Mouse (Mus musculus) gastrocnemius, adult 2 months (tissue): ENCODE results near the gene 1700019D03Rik. TPM values are rescaled to one million over a fixed set of nuclear protein-coding genes. Genes with fewer than 3 reads are reported as not detected.

Experiments
- DNase-seq: peaks from one replicate; pipeline ENCODE4 v3.0.0; 2022
- H3K27ac ChIP-seq: fragments of 200-600 bp; 2 replicates; pipeline ENCODE4 v1.8.1; 2022; ENCODE audit warnings: mild to moderate bottlenecking
- H3K4me3 ChIP-seq: fragments of 200-600 bp; 2 replicates; pipeline ENCODE4 v1.8.1; 2022; ENCODE audit warnings: mild to moderate bottlenecking, moderate library complexity
- CTCF ChIP-seq: fragments of 200-600 bp; IDR thresholded peaks from 2 replicates; pipeline ENCODE4 v1.8.1; 2022; ENCODE audit warnings: antibody characterized with exemption, mild to moderate bottlenecking, moderate library complexity
- intact Hi-C: fragments of 180-260 bp; cut with DNase I; formaldehyde crosslinking; loops from one replicate; pipeline ENCODE4 v1.15.1; 2025
- total RNA-seq, 2 experiments: library from RNA; stranded (reverse); gene quantifications; 2 replicates each; pipeline ENCODE4 v1.2.3; 2021

The 1700019D03Rik gene
- total RNA-seq, 2 experiments from 2014 or later: 1.0 to 1.1 TPM

DNA sequence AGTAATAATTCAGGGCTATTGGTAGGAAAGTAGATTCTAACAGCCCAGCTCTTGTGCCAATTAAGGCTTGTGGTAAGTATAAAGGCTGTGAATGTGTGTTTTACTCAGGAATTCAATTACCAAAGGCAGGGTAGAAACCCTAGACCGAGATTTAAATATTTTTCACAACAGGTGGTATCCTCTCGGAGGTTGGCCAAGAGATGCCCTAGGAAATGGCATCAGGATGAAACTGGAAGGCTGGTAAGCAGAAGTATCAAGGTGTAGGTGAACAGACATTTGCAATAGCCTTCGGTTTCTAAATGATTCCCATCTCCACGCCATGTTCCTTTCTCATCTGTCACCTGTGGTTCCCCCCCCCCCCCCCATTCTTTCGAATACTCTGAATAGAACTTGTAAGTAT lies 4.4 kb downstream of the 1700019D03Rik start:
- intact Hi-C loops: no loop called here
- no peak overlapping the region for H3K4me3 ChIP-seq
- no peak for DNase-seq
- no peak for TF ChIP-seq CTCF
- no peak overlapping the region for H3K27ac ChIP-seq

DNA sequence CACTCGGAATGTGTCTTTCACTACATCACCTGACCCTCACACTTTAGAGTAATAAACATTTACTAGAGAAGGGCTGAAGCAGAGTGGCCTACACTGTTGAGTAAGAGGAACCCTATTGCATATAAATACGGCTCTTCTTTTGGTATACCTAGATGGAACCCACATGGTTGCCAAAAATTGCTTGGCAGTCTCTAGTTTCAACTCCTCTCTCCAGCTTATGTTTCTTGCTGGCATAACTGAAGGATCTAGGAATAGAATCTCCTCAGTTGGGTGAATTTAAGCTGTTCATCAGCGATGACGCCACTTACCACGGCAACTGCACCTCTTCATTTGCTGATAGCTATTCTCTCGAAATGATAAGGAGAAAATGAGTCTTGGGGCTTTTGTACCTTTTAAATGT lies 5.3 kb downstream of the 1700019D03Rik start:
- DNase-seq: peak; percentile 25
- TF ChIP-seq CTCF: no peak
- Histone ChIP-seq H3K4me3 (no peak overlapping the region), H3K27ac (peak overlapping the region; percentile 59)
- intact Hi-C loops: no loop called here

GRCm38 (mm10) chr1:52986692-52987091 lies 33.3 kb downstream of the 1700019D03Rik start:
- intact Hi-C loops: no loop called here
- DNase-seq: no peak
- no peak for TF ChIP-seq CTCF

GRCm38 (mm10) chr1:52973198-52973597 lies 46.8 kb downstream of the 1700019D03Rik start:
- Histone ChIP-seq H3K27ac (peak overlapping the region; percentile 16; the same call in 1 of the 2 replicates), H3K4me3 (no peak overlapping the region)
- no peak for DNase-seq
- no peak for TF ChIP-seq CTCF
- intact Hi-C loops: no loop called here

More at GRCm38 (mm10) chr1:52986692-52987091, 33.3 kb downstream of the 1700019D03Rik start:
- H3K27ac ChIP-seq: no peak overlapping the region
- no peak overlapping the region for H3K4me3 ChIP-seq

GRCm38 (mm10) chr1:52971881-52972503 lies 48.0 kb downstream of the 1700019D03Rik start:
- Histone ChIP-seq H3K27ac (peak overlapping the region; percentile 20; the same call in 1 of the 2 replicates), H3K4me3 (no peak overlapping the region)
- intact Hi-C loops: no loop called here
- no peak for TF ChIP-seq CTCF
- no peak for DNase-seq

GRCm38 (mm10) chr1:52964581-52964980 lies 55.4 kb downstream of the 1700019D03Rik start:
- no peak for TF ChIP-seq CTCF
- Histone ChIP-seq H3K27ac (no peak overlapping the region), H3K4me3 (no peak overlapping the region)
- no peak for DNase-seq
- intact Hi-C loops: no loop called here

GRCm38 (mm10) chr1:52963097-52963496 lies 56.9 kb downstream of the 1700019D03Rik start:
- no peak for DNase-seq
- intact Hi-C loops: no loop called here
- no peak for TF ChIP-seq CTCF
- Histone ChIP-seq H3K27ac (peak overlapping the region; percentile 46; the same call in 1 of the 2 replicates), H3K4me3 (no peak overlapping the region)

DNA sequence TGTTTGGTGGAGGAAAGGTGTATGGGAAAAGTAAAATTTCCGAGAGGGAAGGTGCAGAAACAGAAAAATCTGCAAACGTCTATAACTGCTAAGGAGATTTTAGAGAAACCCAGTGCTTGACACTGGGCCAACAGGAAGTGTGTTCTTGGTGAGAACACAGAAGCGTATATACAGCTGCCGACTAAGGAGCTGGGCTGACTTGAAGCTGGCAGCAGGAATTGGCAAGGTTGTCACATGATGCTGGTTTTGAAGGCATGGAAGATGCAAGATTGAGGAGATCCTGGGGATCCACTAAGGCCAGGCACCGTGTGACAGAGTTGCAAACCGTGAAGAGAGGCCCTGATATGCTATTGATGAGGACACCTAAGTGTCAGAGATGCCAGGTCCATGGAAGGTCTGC lies 59.8 kb downstream of the 1700019D03Rik start:
- no peak for DNase-seq
- no peak overlapping the region for H3K27ac ChIP-seq
- intact Hi-C loops: no loop called here
- no peak for TF ChIP-seq CTCF
- H3K4me3 ChIP-seq: no peak overlapping the region

DNA sequence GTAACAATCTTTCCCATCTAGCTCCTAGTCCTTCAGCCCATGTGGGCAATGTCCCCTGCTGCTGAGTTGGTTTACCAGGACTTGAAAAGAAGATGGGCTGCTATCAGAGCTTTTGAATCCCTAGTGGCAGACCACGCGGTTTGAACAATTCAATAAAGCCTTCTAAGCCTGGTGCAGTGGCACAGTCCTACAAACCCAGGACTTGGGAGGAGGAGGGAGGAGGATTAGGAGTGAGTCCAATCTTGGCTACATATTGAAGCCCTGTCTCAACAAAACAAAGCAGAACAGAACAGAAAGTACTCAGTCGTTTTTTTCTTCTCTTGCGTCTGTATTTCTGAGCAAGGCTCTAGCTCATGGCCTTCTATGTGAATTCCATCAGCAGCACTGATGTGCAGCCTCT lies 63.2 kb downstream of the 1700019D03Rik start:
- Histone ChIP-seq H3K4me3 (no peak overlapping the region), H3K27ac (peak overlapping the region; percentile 24)
- DNase-seq: no peak
- no peak for TF ChIP-seq CTCF
- intact Hi-C loops: loop anchor here (10.0 kb wide), 1 partner anchor 78 kb away; no protein-coding TSS in a partner anchor

- no peak overlapping the region for H3K27ac ChIP-seq
- TF ChIP-seq CTCF: peak; percentile 62
- DNase-seq: peak; percentile 55
- intact Hi-C loops: loop anchor here (10.0 kb wide), 1 partner anchor 80 kb away; no protein-coding TSS in a partner anchor
- no peak overlapping the region for H3K4me3 ChIP-seq
Observed at GRCm38 (mm10) chr1:52955102-52955501, 64.9 kb downstream of the 1700019D03Rik start.

DNA sequence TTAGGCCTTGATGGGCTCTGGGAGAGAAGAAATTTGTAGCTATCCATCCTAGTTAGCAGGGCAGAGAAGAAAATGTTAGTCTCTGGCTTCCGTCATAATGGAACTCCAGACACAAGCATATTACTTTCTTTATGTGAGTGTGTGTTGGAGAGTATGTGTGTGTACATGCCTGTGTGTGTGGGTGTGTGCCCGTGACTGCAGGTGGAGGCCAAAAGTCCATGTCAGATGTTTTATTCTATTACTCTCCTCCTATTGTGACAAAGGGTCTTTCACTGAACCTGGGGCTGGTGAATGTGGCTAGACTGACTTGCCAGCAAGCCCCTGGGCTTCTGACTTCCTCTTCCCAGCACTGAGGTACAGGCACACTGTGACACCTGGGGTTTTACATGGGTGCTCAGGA lies 65.5 kb downstream of the 1700019D03Rik start:
- DNase-seq: no peak
- no peak for TF ChIP-seq CTCF
- intact Hi-C loops: loop anchor here (10.0 kb wide), 1 partner anchor 80 kb away; no protein-coding TSS in a partner anchor
- Histone ChIP-seq H3K27ac (no peak overlapping the region), H3K4me3 (no peak overlapping the region)

DNA sequence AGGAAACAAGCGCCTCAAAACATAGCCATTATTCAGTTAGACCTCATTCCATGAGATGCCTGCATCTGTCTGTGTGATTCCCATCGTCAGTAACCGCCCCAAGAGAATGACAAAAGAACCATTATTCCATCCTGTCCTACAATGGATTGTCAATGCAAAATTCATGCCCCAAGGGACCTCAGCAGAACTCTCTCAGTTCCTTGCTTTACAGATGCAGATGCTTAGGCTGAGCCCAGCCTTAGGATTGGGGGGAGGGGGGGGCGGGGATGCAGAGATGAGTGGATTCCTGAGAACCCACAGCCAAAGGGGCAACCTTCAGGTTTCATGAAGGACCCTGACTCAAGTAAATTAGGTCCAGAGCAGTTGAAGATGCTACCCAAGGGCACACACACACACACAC lies 66.4 kb downstream of the 1700019D03Rik start:
- intact Hi-C loops: loop anchor here (10.0 kb wide), 1 partner anchor 81 kb away; no protein-coding TSS in a partner anchor
- no peak overlapping the region for H3K27ac ChIP-seq
- no peak for TF ChIP-seq CTCF
- no peak overlapping the region; the same call in 1 of the 2 replicates for H3K4me3 ChIP-seq
- DNase-seq: no peak

- peak; percentile 52 for DNase-seq
- intact Hi-C loops: loop anchor here (10.0 kb wide), 1 partner anchor 82 kb away; no protein-coding TSS in a partner anchor
- Histone ChIP-seq H3K27ac (peak overlapping the region; percentile 68), H3K4me3 (peak overlapping the region; percentile 72)
- TF ChIP-seq CTCF: no peak
Observed at GRCm38 (mm10) chr1:52952551-52953397, 67.2 kb downstream of the 1700019D03Rik start.
